Mouse (Mus musculus): Measurements from ENCODE around the gene Cd164. TPM values are rescaled to one million over a fixed set of nuclear protein-coding genes. Genes with fewer than 3 reads are reported as not detected.

Gene Cd164
- total RNA-seq, 2 experiments from 2014 or later = 181 to 183 TPM

Other genes with a start within 250 kb of the Cd164 start
- gene Fig4, start 216.2 kb upstream of the Cd164 start, total RNA-seq (2021) = 10 to 100 TPM; 13.3 to 16.4 TPM
- not detected for gene Ak9, start 215.4 kb upstream of the Cd164 start, total RNA-seq (2021)
- gene Zbtb24, start 69.0 kb upstream of the Cd164 start, total RNA-seq (2021) = 10 to 100 TPM; 15.5 to 18.9 TPM
- 10 to 100 TPM; 15.2 to 19.0 TPM for gene Mical1, start 43.1 kb upstream of the Cd164 start, total RNA-seq (2021)
- 10 to 100 TPM; 23.6 to 29.0 TPM for gene Smpd2, start 29.0 kb upstream of the Cd164 start, total RNA-seq (2021)
- 1 to 10 TPM in 1 of 2 experiments, under 1 TPM in 1; 0.33 to 1.1 TPM for gene Ppil6, start 29.0 kb upstream of the Cd164 start, total RNA-seq (2021)
- gene Ccdc162, start 197.2 kb downstream of the Cd164 start, total RNA-seq (2021) = under 1 TPM; 0.55 to 0.66 TPM